Mouse (Mus musculus) hindbrain, embryonic 15.5 days (tissue): ENCODE data around the gene Crnkl1. TPM values are rescaled to one million over a fixed set of nuclear protein-coding genes. Genes with fewer than 3 reads are reported as not detected.

Experiments
- microRNA-seq: library from miRNA; unstranded; fragments of <30 nt; microRNA quantifications from one replicate; pipeline ENCODE4, GENCODE M21; 2016
- polyA plus RNA-seq: library from polyadenylated mRNA; unstranded; fragments of >200 nt; fragmentation: Nextera tagmentation; extraction: Ambion mirVana; gene quantifications from 2 replicates; pipeline ENCODE4 v1.2.1, GENCODE M21; 2015

Crnkl1 gene
- polyA plus RNA-seq, 1 experiment from 2014 or later, result 21.4 TPM

Small RNA genes lying within 50 kb of the gene (microRNA-seq; reads per million reads assigned to microRNA genes)
- gene Gm25026, result not detected

Other genes starting within 250 kb of the Crnkl1 start
- gene Naa20, start 32.9 kb downstream of the Crnkl1 start, polyA plus RNA-seq, result 126 TPM in 2 replicates
- 2.9 and 4.8 TPM in 2 replicates for gene Cfap61, start 230 bp downstream of the Crnkl1 start, polyA plus RNA-seq